Mouse (Mus musculus): ENCODE data around the gene Olfr1501. TPM values are rescaled to one million over a fixed set of nuclear protein-coding genes. Genes with fewer than 3 reads are reported as not detected.
"Not testable (repeated sequence)": the region's sequence is repeated elsewhere in the genome, so short reads cannot be mapped to it uniquely, and the experiment has no call there.

Olfr1501 gene
- not detected in 2 replicates for polyA plus RNA-seq (2016; fragmentation: Nextera tagmentation; extraction: Ambion mirVana)

DNA sequence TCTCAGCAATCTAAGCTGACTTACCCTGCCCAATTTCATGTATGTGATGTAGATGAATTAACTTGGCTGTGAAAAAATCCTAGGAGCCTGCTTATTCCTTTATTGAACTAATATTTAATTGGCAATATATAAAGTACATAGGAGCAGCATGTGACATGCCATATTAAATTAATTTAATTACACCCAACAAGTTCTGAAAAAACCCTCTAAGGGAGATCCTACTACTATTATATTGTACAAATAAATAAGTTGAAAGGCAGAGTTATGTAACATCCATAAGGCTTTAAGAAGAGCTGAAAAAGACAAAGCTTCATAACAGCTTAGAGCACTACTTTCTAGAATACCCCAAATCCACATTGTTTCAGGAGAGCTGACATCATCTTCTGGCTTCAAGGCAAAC, at the start of gene Olfr1501:
TSS of gene Olfr1501 (minus strand) at position 101 of the 400 bp plus-strand sequence.
- ATAC-seq (ENCODE audit: low FRiP score, low read depth); H3K27ac ChIP-seq (replicated peaks): not testable (repeated sequence)

DNA sequence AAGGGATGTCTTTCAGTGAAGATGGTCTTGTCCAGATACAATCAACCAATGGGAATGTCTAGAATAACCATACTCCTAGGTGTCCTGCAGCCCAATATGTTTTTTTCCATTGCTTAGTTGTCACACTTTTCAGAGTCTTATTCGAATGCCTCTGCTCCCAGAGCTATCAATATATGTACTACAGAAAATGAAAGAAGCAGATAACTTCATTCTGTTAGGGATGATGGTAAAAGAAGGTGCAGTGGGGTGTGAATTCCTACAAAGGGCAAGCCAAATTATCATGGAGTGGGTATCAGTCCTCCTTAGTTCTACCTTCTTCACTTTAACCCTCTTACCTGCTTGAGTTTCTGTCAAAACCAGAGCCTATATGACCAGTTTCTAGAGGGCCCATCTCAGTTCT, 47.3 kb upstream of the Olfr1501 start, which contains the start of gene Olfr1504:
TSS of gene Olfr1504 (minus strand) at position 101 of the 400 bp plus-strand sequence.
- H3K36me3 ChIP-seq, result no peaks in the 10 kb centered on the region
- no peak within 1 kb of the TSS for H3K4me2 ChIP-seq (replicated peaks)
- no peak within 1 kb of the TSS for H3K9ac ChIP-seq (replicated peaks)
- no peak within 1 kb of the TSS for H3K4me3 ChIP-seq
- no peaks in the 10 kb centered on the region for H3K27me3 ChIP-seq
- H3K4me1 ChIP-seq, result no peaks in the 10 kb centered on the region
- 74% methylated on average over 1 of the region's 1 CpGs for WGBS
- H3K9me3 ChIP-seq, result no peaks in the 10 kb centered on the region
- no peak within 1 kb of the TSS for H3K27ac ChIP-seq (replicated peaks)
- no peak for ATAC-seq (ENCODE audit: low FRiP score, low read depth)

More for the DNA sequence above, at the start of gene Olfr1501:
- not testable (repeated sequence) for H3K36me3 ChIP-seq; H3K9me3 ChIP-seq; H3K27me3 ChIP-seq; H3K4me1 ChIP-seq; H3K9ac ChIP-seq (replicated peaks); H3K4me3 ChIP-seq; H3K4me2 ChIP-seq (replicated peaks)

- H3K4me2 ChIP-seq (replicated peaks), result no peak within 1 kb of the TSS
- no peak within 1 kb of the TSS for H3K27ac ChIP-seq (replicated peaks)
- no peak for ATAC-seq (ENCODE audit: low FRiP score, low read depth)
- H3K9ac ChIP-seq (replicated peaks), result no peak within 1 kb of the TSS
- H3K9me3 ChIP-seq, result no peaks in the 10 kb centered on the region
- 89% methylated on average over 1 of the region's 1 CpGs for WGBS
- H3K4me1 ChIP-seq, result no peaks in the 10 kb centered on the region
- H3K4me3 ChIP-seq, result no peak within 1 kb of the TSS
- no peaks in the 10 kb centered on the region for H3K27me3 ChIP-seq
- H3K36me3 ChIP-seq, result no peaks in the 10 kb centered on the region
Observed at GRCm38 (mm10) chr19:13861495-13861894, 11.0 kb upstream of the Olfr1501 start, which contains the start of gene Olfr1502. Gene Olfr1502 (plus strand): TSS chr19:13861795.

GRCm38 (mm10) chr19:13830388-13830787, 20.1 kb downstream of the Olfr1501 start, which contains the start of gene Olfr1500:
Gene Olfr1500 (minus strand): TSS chr19:13830488.
- no peaks in the 10 kb centered on the region for H3K27me3 ChIP-seq
- no peak within 1 kb of the TSS for H3K9ac ChIP-seq (replicated peaks)
- no peak within 1 kb of the TSS for H3K4me3 ChIP-seq
- ATAC-seq (ENCODE audit: low FRiP score, low read depth), result no peak
- no peak within 1 kb of the TSS for H3K4me2 ChIP-seq (replicated peaks)
- H3K9me3 ChIP-seq, result no peaks in the 10 kb centered on the region
- H3K36me3 ChIP-seq, result no peaks in the 10 kb centered on the region
- H3K4me1 ChIP-seq, result no peaks in the 10 kb centered on the region
- no peak within 1 kb of the TSS for H3K27ac ChIP-seq (replicated peaks)

DNA sequence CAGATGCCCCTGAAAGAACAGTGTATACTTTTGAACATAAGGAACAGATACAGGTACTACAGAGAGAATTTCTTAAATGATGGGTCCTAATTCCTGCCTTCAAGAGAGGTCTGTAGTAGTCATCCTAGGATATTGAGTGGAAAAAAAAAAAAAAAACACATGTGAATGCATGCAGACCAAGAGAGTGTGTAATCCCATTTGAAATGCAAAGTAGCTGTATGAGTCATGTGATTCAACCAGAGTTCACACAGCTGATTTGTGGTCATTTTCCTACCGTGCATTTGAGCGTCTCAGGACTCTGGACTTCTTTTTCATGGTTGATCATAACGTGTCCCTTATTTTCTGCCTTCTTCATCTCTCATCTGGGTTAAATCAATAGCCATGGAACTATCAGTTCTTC, 22.0 kb downstream of the Olfr1501 start:
- Histone ChIP-seq H3K4me2 (replicated peaks) (no peak overlapping the region), H3K4me1 (no peaks in the 10 kb centered on the region), H3K27ac (replicated peaks) (no peak overlapping the region), H3K27me3 (no peaks in the 10 kb centered on the region), H3K36me3 (no peaks in the 10 kb centered on the region), H3K4me3 (no peak overlapping the region), H3K9me3 (no peaks in the 10 kb centered on the region), H3K9ac (replicated peaks) (no peak overlapping the region)
- peak; percentile 54; the same call in 1 of the 2 replicates for ATAC-seq (ENCODE audit: low FRiP score, low read depth)
- 68% methylated on average over 3 of the region's 3 CpGs for WGBS

DNA sequence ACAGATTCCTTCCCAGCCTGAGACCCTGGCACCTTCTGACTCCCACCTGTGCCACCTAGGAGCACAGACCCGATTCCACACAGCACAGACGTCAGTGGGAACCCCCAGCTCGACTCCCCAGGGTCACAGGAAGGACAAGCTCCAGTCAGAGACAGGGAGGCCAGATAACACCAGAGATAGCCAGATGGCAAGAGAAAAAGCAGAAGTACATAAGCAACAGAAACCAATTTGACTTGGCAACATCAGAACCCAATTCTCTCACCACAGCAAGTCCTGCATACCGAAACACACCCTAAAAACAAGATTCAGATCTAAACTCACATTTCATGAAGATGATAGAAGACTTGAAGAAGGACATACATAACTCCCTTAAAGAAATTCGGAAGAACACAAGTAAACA, 29.6 kb downstream of the Olfr1501 start:
- Histone ChIP-seq H3K9ac (replicated peaks) (no peak overlapping the region), H3K4me1 (no peaks in the 10 kb centered on the region), H3K4me3 (no peak overlapping the region), H3K27ac (replicated peaks) (no peak overlapping the region), H3K4me2 (replicated peaks) (no peak overlapping the region), H3K36me3 (no peaks in the 10 kb centered on the region), H3K27me3 (no peaks in the 10 kb centered on the region), H3K9me3 (no peaks in the 10 kb centered on the region)
- 71% methylated on average over 5 of the region's 5 CpGs for WGBS
- ATAC-seq (ENCODE audit: low FRiP score, low read depth), result no peak

DNA sequence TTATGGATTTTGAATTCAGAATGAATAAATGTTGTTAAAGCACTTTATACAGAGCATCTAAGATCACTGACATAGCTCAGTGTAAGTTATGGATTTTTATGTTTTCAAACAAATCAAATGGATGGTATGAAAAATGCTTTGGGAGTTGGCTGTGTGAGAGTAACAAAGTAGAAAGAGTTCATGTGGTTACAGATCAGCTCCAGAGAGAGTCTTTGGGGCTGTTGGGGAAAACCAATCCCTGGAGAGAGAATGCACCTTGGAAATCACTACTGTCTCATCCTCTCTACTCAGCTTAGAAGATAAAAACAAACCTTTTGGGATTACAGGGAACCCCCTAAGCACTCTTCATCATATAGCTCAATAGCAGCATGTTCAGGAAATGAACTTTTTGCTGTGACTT, 31.1 kb downstream of the Olfr1501 start, which contains the start of gene Olfr1499:
TSS of gene Olfr1499 (minus strand) at position 101 of the 400 bp plus-strand sequence.
- Histone ChIP-seq H3K9me3 (no peaks in the 10 kb centered on the region), H3K9ac (replicated peaks) (no peak within 1 kb of the TSS), H3K4me2 (replicated peaks) (no peak within 1 kb of the TSS), H3K36me3 (no peaks in the 10 kb centered on the region), H3K27ac (replicated peaks) (no peak within 1 kb of the TSS), H3K27me3 (no peaks in the 10 kb centered on the region), H3K4me1 (no peaks in the 10 kb centered on the region), H3K4me3 (no peak within 1 kb of the TSS)
- no peak for ATAC-seq (ENCODE audit: low FRiP score, low read depth)

DNA sequence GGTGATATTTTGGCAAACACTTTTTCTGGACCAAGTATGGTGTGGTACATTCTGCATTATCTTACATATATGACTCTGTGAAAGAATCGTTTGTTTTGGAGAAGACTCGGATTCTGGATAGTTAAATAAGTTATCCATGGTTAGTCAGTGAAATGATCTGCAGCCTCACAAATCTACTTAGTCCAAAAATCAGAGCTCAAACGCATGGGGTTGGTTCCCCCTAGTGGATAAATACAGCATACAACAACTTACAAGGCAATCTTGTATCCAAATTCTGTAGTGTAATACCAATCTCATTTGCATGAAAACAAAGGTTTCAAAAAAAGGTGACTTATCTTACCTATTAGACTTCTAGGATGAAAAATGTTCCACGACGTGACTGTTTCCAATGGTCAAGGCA, 31.7 kb downstream of the Olfr1501 start:
- no peak overlapping the region for H3K27ac ChIP-seq (replicated peaks)
- H3K27me3 ChIP-seq, result no peaks in the 10 kb centered on the region
- no peak overlapping the region for H3K4me3 ChIP-seq
- H3K4me1 ChIP-seq, result no peaks in the 10 kb centered on the region
- ATAC-seq (ENCODE audit: low FRiP score, low read depth), result no peak
- no peaks in the 10 kb centered on the region for H3K36me3 ChIP-seq
- H3K4me2 ChIP-seq (replicated peaks), result no peak overlapping the region
- H3K9me3 ChIP-seq, result no peaks in the 10 kb centered on the region
- WGBS, result 30% methylated on average over 5 of the region's 5 CpGs
- H3K9ac ChIP-seq (replicated peaks), result no peak overlapping the region

- Histone ChIP-seq H3K4me1 (no peaks in the 10 kb centered on the region), H3K4me3 (no peak overlapping the region), H3K27ac (replicated peaks) (no peak overlapping the region), H3K27me3 (no peaks in the 10 kb centered on the region), H3K9ac (replicated peaks) (no peak overlapping the region), H3K4me2 (replicated peaks) (no peak overlapping the region), H3K36me3 (no peaks in the 10 kb centered on the region), H3K9me3 (no peaks in the 10 kb centered on the region)
- WGBS, result 68% methylated on average over 2 of the region's 2 CpGs
- no peak for ATAC-seq (ENCODE audit: low FRiP score, low read depth)
Observed at GRCm38 (mm10) chr19:13812823-13813222, 37.7 kb downstream of the Olfr1501 start.

GRCm38 (mm10) chr19:13805486-13805885, 45.0 kb downstream of the Olfr1501 start:
- H3K4me2 ChIP-seq (replicated peaks); H3K27me3 ChIP-seq; H3K9ac ChIP-seq (replicated peaks); H3K9me3 ChIP-seq; ATAC-seq (ENCODE audit: low FRiP score, low read depth); H3K27ac ChIP-seq (replicated peaks); H3K36me3 ChIP-seq; H3K4me1 ChIP-seq; H3K4me3 ChIP-seq: not testable (repeated sequence)
- 70% methylated on average over 1 of the region's 1 CpGs for WGBS

DNA sequence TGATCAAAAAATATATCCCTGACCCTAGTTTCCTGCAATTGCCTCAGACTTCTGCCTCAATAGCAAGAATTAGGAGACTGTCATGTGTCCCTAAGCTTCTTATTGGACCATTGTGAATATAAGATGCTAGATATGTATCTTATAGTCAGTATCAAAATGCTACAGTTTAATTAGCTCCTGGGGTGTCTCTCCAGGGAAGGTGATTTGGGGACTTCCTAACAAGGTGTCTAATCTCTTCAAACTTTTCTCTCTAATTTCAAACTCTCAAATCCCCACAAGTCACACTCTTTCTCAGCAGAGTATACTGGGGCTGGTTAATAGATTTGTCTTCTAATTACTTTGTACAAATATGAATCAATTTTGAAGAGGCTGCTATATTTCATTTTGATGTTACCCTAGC, 52.4 kb downstream of the Olfr1501 start, which contains the start of gene Olfr1497:
TSS of gene Olfr1497 (minus strand) at position 101 of the 400 bp plus-strand sequence.
- H3K9me3 ChIP-seq, result no peaks in the 10 kb centered on the region
- no peaks in the 10 kb centered on the region for H3K36me3 ChIP-seq
- H3K27ac ChIP-seq (replicated peaks), result no peak within 1 kb of the TSS
- no peak for ATAC-seq (ENCODE audit: low FRiP score, low read depth)
- H3K4me3 ChIP-seq, result no peak within 1 kb of the TSS
- no peak within 1 kb of the TSS for H3K4me2 ChIP-seq (replicated peaks)
- H3K9ac ChIP-seq (replicated peaks), result no peak within 1 kb of the TSS
- H3K4me1 ChIP-seq, result no peaks in the 10 kb centered on the region
- no peaks in the 10 kb centered on the region for H3K27me3 ChIP-seq
